Mouse (Mus musculus) right cerebral cortex, postnatal 25 days (tissue): Measurements from ENCODE around the gene Cracr2b.

Experiments used
- DNase-seq: peaks from one replicate; pipeline ENCODE4 v3.0.0; 2022

The Cracr2b gene

DNA sequence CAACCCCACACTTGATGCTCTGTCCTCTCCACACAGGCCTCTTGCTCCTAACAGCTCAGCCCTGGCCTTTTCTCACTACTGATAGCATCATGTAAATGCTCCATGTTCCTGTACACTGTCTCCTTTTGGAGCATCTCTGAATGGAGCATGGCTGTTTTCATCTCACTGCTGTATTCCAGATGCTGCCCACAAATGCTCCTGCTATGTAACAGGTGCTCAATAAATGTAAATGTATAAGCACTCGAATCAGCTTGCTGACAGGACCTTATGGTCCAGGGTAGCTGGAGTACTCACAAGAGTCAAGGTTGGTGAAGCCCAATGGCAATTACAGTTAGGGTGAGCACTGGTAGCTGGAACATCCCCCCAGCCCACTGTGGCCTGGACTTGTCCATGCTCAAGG, 10.3 kb downstream of the Cracr2b start:
- no peak for DNase-seq

DNA sequence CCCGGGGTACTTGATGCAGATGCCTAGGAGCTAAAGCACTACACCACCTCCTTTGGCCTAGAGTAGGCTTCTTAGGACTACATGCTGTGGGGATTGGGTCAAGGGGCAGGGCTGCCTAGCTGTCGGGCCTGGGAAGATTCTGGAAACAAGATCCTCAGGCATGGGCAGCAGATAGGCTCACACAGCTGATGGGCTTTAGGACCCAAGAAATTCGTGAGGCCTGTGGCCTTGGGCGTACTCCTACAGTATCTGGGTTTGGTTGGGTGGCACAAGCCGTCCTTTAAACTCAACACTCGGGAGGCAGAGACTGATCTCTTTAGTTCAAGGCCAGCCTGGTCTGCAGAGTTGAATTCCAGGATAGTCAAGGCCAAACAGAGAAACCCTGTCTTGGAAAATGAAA, 11.3 kb downstream of the Cracr2b start:
- DNase-seq = no peak

DNA sequence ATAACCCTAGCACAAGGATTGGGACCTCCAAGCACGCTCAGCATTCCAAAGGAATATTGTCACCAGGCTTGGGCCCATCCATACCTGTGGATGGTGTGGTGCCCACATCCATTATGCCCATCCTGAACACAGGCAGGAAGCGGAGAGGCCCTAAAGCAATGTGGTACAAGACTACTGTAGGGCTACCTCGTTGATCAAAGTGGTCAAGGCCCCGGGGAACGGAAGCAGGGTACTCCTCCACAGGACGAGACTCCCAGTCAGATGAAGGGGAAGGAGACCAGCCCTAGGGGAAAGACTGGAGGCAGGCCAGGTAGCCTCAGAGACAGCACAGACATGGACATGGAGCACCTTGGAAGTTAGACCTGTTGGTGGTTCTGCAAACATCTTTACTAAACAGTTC, 11.9 kb downstream of the Cracr2b start:
- DNase-seq = no peak

GRCm38 (mm10) chr7:141474160-141474559, 13.3 kb downstream of the Cracr2b start:
- no peak for DNase-seq

DNA sequence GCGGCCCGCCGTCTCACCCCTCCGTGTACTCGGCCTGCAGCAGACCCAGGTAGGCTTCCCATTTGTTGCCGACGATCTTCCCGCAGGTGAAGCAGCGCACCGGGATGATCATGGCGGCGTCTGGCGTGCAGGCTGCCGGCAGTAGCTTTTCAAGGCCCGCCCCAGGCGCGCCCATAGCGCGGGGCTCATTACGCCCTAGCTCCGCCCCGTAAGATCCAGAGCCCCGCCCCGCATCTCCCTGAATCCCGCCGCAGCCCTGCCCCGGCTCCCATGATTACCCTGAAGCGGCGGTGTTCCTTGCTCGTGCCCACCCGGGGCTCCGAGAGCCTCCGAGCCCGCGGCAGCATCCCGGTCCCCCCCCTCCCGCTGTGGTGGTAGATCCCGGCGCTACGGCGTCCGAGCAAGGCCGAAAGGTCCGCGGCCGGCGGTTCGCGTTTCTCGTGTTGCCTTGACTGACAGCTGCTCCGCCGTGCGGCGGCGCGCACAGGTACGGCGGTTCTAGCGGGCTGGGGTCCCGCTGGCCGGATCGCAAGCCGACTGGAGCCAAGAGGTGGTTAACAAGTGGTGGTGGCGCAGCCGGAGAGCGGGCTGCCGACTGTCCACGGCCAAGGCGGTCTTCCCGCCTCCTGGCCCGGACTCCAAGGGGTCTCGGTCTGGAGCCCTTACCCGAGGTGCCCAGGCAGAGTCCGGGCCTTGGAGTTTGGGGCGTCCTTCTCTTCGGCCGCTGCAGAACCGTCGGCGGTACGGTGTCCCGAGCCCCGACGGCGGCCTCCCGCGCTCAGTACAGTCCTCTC, 14.3 kb downstream of the Cracr2b start, which contains the start of the genes Polr2l and Tspan4:
Gene Polr2l, minus strand, starts transcription at position 122 of the 794 bp plus-strand sequence.
Gene Tspan4, plus strand, starts transcription at position 230 of the 794 bp plus-strand sequence.
- peak; percentile 86 for DNase-seq

DNA sequence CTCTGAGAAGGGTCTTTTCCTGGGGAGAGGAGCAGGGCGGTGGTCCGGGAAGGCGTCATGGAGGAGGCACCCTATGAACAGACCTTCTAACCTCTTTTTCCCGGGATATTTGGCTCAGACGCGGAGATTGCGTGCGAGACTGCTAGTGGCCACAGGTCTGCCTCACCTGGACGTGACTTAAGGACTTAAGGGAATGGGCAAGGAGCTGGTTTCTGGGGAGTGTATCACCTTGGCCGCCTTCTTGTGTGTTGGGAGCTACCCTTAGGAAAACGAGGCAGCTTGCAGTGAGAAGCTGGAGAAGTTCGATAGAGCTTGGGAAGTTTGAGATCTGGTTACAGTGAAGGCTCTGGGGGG, 14.9 kb downstream of the Cracr2b start:
- no peak for DNase-seq

GRCm38 (mm10) chr7:141476226-141476980, 15.5 kb downstream of the Cracr2b start:
- DNase-seq = no peak

GRCm38 (mm10) chr7:141476981-141477370, 16.1 kb downstream of the Cracr2b start:
- no peak for DNase-seq

DNA sequence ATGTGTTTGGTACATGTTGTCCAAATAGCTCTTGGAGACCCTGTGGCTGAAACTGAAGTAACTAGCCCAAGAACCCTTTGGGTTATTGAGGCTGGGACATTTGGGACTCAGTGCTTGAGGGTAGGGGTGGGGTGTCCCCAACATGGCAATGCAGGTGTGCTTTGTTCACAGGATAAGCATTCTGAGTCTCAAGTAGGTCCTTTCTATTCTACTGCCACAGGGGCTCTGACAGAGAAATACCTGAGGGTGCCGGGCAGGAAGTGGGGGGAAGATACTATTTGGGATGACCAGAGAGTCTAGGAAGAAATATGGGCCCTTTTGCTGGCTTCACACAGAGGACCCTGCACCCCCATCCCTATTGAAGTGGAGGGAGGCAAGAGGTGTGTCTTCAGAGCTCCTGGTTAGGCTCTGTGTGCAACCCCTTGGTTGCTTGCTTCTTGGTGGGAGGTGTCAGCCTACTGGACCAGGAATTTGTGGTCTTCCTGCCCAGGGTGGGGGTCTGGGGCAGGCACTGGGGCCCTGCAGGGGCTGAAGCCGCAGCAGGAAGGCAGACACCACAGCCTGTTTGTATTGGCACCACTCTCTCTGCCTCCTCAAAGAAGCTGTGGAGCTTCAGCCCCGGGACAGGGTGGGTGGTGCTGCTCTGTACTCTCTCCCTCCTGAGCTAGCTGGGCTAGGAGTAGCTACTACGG, 16.8 kb downstream of the Cracr2b start:
- DNase-seq = no peak

GRCm38 (mm10) chr7:141478270-141478748, 17.4 kb downstream of the Cracr2b start:
- no peak for DNase-seq

- peak; percentile 75 for DNase-seq
Measured at GRCm38 (mm10) chr7:141480842-141481497, 20.1 kb downstream of the Cracr2b start.

GRCm38 (mm10) chr7:141481498-141482401, 20.9 kb downstream of the Cracr2b start:
- peak; percentile 68 for DNase-seq

GRCm38 (mm10) chr7:141482531-141483024, 21.7 kb downstream of the Cracr2b start:
- DNase-seq = no peak

DNA sequence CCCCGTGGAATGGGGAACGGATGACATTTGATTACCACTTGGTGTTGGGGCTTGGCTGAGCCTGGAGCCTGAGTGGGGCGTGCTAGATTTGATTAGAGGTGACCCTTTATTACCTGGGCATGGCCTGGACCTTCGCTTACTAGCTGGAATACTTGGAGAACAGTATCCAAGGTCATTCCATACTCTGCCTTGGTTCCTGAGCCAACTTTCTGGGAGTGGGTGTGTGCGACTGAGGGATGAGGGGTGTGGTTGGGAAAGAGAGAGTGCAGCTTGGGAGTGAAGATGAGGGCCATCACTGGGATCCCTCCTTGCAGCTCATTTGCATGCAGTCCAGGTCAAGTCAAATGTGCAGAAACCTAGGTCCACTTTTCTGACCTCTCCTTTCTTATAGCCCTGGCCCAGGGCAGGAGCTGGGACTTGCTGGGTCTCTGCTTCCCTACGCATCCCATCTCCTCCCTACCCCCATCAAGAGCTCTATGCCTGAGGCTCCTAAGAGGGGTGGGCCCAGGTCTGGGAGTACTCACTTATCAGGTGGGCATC, 22.3 kb downstream of the Cracr2b start:
- DNase-seq = no peak

GRCm38 (mm10) chr7:141484186-141485120, 23.6 kb downstream of the Cracr2b start:
- no peak for DNase-seq

DNA sequence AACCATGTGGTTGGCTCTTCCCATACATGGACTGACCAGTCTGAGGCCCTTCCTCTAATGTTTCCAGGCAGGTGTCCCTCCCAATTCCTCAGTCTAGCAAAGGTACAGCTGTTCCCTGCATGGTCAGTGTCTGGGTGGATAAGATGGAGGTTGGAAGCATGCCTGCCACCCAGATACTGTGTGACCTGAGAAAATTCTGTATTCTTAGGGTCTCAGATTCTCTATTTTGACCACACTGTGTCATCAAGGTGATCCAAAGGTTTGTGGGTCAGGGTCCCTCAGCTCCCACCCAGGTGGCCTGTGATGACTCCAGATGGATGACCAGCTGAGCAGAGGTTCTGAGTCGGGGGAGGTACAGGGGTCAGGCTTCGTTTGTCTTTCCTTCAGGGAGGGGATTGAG, 24.3 kb downstream of the Cracr2b start:
- DNase-seq = no peak

DNA sequence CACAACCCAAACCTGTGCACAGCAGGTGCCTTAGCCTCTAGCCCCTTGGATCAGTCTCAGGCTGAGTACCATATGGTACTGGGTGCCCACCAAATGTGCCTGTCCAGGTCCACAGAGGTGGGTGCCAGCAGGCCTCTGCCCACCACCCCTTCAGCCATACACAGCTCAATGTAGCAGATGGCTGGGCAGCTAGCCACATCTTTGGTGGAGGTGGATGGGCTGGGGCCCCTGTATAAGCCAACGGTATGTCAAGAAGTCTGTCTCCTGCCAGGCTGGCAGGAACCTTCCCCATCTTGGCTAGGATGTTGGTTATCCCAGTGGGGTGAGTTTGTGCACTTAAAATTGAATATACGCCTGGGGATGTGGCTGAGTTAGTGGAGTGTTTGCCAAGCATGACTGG, 24.7 kb downstream of the Cracr2b start:
- DNase-seq = no peak

GRCm38 (mm10) chr7:141486239-141486638, 25.3 kb downstream of the Cracr2b start:
- DNase-seq = no peak

DNA sequence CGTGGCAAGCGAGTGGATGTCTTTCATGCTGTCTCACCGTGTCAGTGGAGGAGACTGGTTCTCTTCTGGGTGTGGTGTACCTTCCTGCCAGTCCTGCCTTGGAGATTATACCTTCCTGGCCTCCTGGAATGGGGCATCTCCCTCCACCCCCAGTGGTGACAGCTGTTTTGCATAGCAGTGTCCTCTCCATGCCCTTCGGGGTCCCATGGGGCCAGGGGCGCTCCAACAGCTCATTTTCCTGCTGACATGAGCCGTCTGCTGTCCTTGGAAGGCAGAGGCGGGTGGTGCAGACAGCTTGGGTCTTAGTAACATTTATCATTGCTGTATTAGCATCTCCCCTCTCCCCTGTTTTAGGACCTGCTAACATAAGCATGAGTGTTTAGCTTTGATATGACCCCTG, 26.2 kb downstream of the Cracr2b start:
- DNase-seq = no peak

DNA sequence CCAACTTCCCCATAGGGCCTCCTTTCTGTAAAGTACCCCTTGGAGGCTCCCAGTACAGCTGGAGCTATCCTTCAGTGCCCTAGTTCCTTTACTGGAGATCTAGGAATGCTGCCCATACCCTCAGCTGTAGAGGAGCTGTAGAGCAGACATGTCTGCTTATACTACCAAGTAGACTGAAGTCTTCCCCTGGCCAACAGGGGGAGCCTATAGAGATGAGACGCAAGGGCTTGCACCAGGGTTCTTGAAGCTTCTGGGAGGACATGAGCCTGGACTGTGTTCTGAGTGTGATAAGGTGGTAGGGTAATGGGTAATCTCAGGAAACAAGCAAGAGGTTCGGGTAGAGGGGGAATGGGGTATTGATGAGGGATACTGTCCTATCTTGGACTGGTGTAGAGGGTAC, 30.3 kb downstream of the Cracr2b start:
- no peak for DNase-seq
